Mouse (Mus musculus) c-Kit-positive CD71-positive TER-119-negative erythroid progenitor cells, embryonic 14.5 days (primary cell): ENCODE measurements at regions not wholly inside any gene's neighbourhood (a gene's known extent, or its start where the extent isn't known, plus 50 kb on each side); places are given as distances from the start of the nearest gene placed in this dataset.

Experiments used
- DNase-seq: peaks from one replicate; pipeline ENCODE4 v3.0.0-alpha.2; 2013; ENCODE audit warnings: low read depth

- no peak for DNase-seq
Measured at GRCm38 (mm10) chr1:61265706-61266127, 288.0 kb downstream of the Icos start.

GRCm38 (mm10) chr1:61273843-61274242, 296.1 kb downstream of the Icos start:
- DNase-seq: no peak

GRCm38 (mm10) chr1:61274244-61274643, 296.5 kb downstream of the Icos start:
- no peak for DNase-seq

GRCm38 (mm10) chr1:61277170-61277710, 299.5 kb downstream of the Icos start:
- DNase-seq: no peak

GRCm38 (mm10) chr1:61288185-61288584, 310.5 kb downstream of the Icos start:
- DNase-seq: no peak

GRCm38 (mm10) chr1:61288946-61289345, 311.2 kb downstream of the Icos start:
- DNase-seq: no peak

GRCm38 (mm10) chr1:61289552-61289951, 311.8 kb downstream of the Icos start:
- DNase-seq: no peak

GRCm38 (mm10) chr1:61293106-61293505, 315.4 kb downstream of the Icos start:
- DNase-seq: no peak

- no peak for DNase-seq
Measured at GRCm38 (mm10) chr1:61295219-61295618, 317.5 kb downstream of the Icos start.

GRCm38 (mm10) chr1:61296831-61297230, 319.1 kb downstream of the Icos start:
- DNase-seq: no peak

- no peak for DNase-seq
Measured at GRCm38 (mm10) chr1:61297361-61297760, 319.6 kb downstream of the Icos start.

- DNase-seq: peak; percentile 2
Measured at GRCm38 (mm10) chr1:61298064-61298463, 320.3 kb downstream of the Icos start.

- no peak for DNase-seq
Measured at GRCm38 (mm10) chr1:61298779-61299178, 321.1 kb downstream of the Icos start.

- DNase-seq: no peak
Measured at GRCm38 (mm10) chr1:61300491-61300890, 322.8 kb downstream of the Icos start.

- DNase-seq: no peak
Measured at GRCm38 (mm10) chr1:61301041-61302030, 323.6 kb downstream of the Icos start.

- no peak for DNase-seq
Measured at GRCm38 (mm10) chr1:61302570-61303071, 324.9 kb downstream of the Icos start.

GRCm38 (mm10) chr1:61306296-61306695, 328.6 kb downstream of the Icos start:
- no peak for DNase-seq

GRCm38 (mm10) chr1:61309563-61309962, 329.1 kb upstream of the Pard3b start:
- no peak for DNase-seq

- DNase-seq: no peak
Measured at GRCm38 (mm10) chr1:61310063-61310760, 328.4 kb upstream of the Pard3b start.

- DNase-seq: no peak
Measured at GRCm38 (mm10) chr1:61310761-61311090, 327.9 kb upstream of the Pard3b start.

- no peak for DNase-seq
Measured at GRCm38 (mm10) chr1:61313196-61313595, 325.4 kb upstream of the Pard3b start.

GRCm38 (mm10) chr1:61316261-61316660, 322.4 kb upstream of the Pard3b start:
- no peak for DNase-seq

- no peak for DNase-seq
Measured at GRCm38 (mm10) chr1:61316736-61317135, 321.9 kb upstream of the Pard3b start.
